8 mouse cellular contexts compared by ENCODE assay signal in the genomic region with DNA sequence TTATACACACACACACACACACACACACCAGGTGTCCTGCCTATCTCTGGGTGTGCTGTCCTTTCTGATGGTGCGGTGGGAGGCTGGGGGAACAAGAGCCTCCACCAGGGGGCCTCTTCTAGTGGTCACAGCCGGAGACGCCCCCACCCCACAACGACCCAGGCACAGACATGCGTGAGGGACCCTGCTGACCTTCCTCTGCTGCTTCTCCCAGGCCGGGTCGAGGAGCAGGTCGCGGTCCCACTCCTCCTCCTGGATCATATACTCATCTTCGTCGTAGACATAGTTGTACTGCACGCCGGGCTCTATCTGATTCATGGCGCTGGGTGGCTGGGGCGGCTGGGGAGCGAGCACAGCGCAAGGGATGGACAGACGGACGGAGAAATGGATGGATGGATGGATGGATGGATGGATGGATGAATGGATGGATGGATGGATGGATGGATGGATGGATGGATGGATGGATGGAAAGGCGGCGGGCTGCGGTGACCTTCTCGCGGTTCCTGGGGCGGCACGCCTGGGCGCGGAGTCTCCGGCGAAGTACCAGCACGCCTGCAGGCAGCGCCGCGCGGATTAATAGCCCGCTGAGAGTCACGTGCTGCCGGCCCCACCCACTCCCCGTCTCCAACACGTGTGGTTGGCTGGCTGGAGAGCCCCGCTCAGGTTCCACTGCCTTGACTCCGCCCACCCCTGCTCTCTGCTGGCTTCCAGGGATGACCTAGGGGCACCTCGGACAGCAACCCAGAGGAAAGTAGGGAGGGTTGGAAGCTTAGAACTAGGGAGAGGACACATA. TPM values are rescaled to one million over a fixed set of nuclear protein-coding genes. Genes with fewer than 3 reads are reported as not detected.
DNase-seq lines count a peak whose midpoint lies in the region; ATAC-seq and TF ChIP-seq lines count a peak whose summit lies in the region.

A gene (minus strand): TSS at position 578 of the 793 bp plus-strand sequence.

- no peaks in the 10 kb centered on the region; the same call in 1 of the 2 replicates for H3K79me2 ChIP-seq in heart, adult 2 months (replicated peaks; ENCODE audit: control insufficient read depth, insufficient read depth, low read length)

- no peak within 1 kb of the TSS for H3K27ac ChIP-seq in bone marrow macrophage, adult 2 months (ENCODE audit: insufficient read depth, low read depth, low read length)
- H3K27ac ChIP-seq in embryonic facial prominence, embryonic 13.5 days, result no peak within 1 kb of the TSS
- peak within 1 kb of the TSS; percentile 94 for H3K27ac ChIP-seq in heart, adult 2 months
- peak within 1 kb of the TSS; percentile 74; the same call in 1 of the 2 replicates for H3K27ac ChIP-seq in limb, embryonic 10.5 days
- H3K27ac ChIP-seq in midbrain, embryonic 11.5 days (ENCODE audit: low read depth, low read length), result no peak within 1 kb of the TSS

- WGBS in embryonic facial prominence, embryonic 13.5 days, result under 1% methylated on average over 43 of the region's 43 CpGs
- 1% methylated on average over 43 of the region's 43 CpGs for WGBS in heart, adult 2 months
- under 1% methylated on average over 43 of the region's 43 CpGs for whole genome bisulfite sequencing in limb, embryonic 10.5 days
- WGBS in midbrain, embryonic 11.5 days, result under 1% methylated on average over 41 of the region's 43 CpGs

- ATAC-seq in embryonic facial prominence, embryonic 13.5 days (ENCODE audit: insufficient number of reproducible peaks, insufficient read depth, low FRiP score, low TSS enrichment, low read depth), result peak; percentile 91
- ATAC-seq in midbrain, embryonic 11.5 days (ENCODE audit: low FRiP score), result peak; percentile 100

- no peaks in the 10 kb centered on the region for H3K4me1 ChIP-seq in bone marrow macrophage, adult 2 months (ENCODE audit: control insufficient read depth, insufficient read depth, low read length)
- peaks cover 5% of the 10 kb centered on the region for H3K4me1 ChIP-seq in embryonic facial prominence, embryonic 13.5 days
- H3K4me1 ChIP-seq in heart, adult 2 months (ENCODE audit: control insufficient read depth, insufficient read depth, low read length), result peaks cover 2% of the 10 kb centered on the region; the same call in 1 of the 2 replicates
- peaks cover 16% of the 10 kb centered on the region for H3K4me1 ChIP-seq in limb, embryonic 10.5 days
- H3K4me1 ChIP-seq in midbrain, embryonic 11.5 days (ENCODE audit: control insufficient read depth, insufficient read depth, low read length), result no peaks in the 10 kb centered on the region

- peaks cover 4% of the 10 kb centered on the region; the same call in 1 of the 2 replicates for H3K27me3 ChIP-seq in embryonic facial prominence, embryonic 13.5 days
- H3K27me3 ChIP-seq in heart, adult 2 months (ENCODE audit: control insufficient read depth, insufficient read depth, low read length), result peaks cover 3% of the 10 kb centered on the region; the same call in 1 of the 2 replicates
- H3K27me3 ChIP-seq in limb, embryonic 10.5 days (ENCODE audit: low read depth, poor library complexity, severe bottlenecking), result 0 out of 2 replicates have a peak, but pooled peaks cover 4% of the 10 kb centered on the region
- no peaks in the 10 kb centered on the region for H3K27me3 ChIP-seq in midbrain, embryonic 11.5 days (ENCODE audit: control insufficient read depth, insufficient read depth, low read length)

- H3K9me3 ChIP-seq in embryonic facial prominence, embryonic 13.5 days, result no peaks in the 10 kb centered on the region
- no peaks in the 10 kb centered on the region for H3K9me3 ChIP-seq in limb, embryonic 10.5 days (replicated peaks)
- H3K9me3 ChIP-seq in midbrain, embryonic 11.5 days (ENCODE audit: control insufficient read depth, low read length), result no peaks in the 10 kb centered on the region

- peak; percentile 81 to 88 for DNase-seq in heart, adult 2 months
- peak; percentile 52 for DNase-seq in kidney, adult 11 months
- DNase-seq in limb, embryonic 10.5 days (ENCODE audit: low spot score), result peak; percentile 92
- peak; percentile 95 for DNase-seq in midbrain, embryonic 11.5 days (ENCODE audit: low spot score, missing footprints)
- peak; percentile 83 for DNase-seq in skeletal muscle tissue, adult 2 months (ENCODE audit: low read depth, low spot score)
- DNase-seq in yolk sac, embryonic 10.5 days (ENCODE audit: low spot score), result peak; percentile 82

- peak within 1 kb of the TSS; percentile 14 for H3K4me3 ChIP-seq in bone marrow macrophage, adult 2 months (ENCODE audit: insufficient read depth, low read length)
- peak within 1 kb of the TSS; percentile 43 for H3K4me3 ChIP-seq in embryonic facial prominence, embryonic 13.5 days
- H3K4me3 ChIP-seq in heart, adult 2 months, result peak within 1 kb of the TSS; percentile 55
- H3K4me3 ChIP-seq in limb, embryonic 10.5 days, result peak within 1 kb of the TSS; percentile 49
- peak within 1 kb of the TSS; percentile 26 for H3K4me3 ChIP-seq in midbrain, embryonic 11.5 days (ENCODE audit: low read depth, low read length)

- H3K4me2 ChIP-seq in embryonic facial prominence, embryonic 13.5 days, result peak within 1 kb of the TSS; percentile 76
- H3K4me2 ChIP-seq in midbrain, embryonic 11.5 days, result peak within 1 kb of the TSS; percentile 55

- H3K9ac ChIP-seq in embryonic facial prominence, embryonic 13.5 days, result peak within 1 kb of the TSS; percentile 69
- H3K9ac ChIP-seq in heart, adult 2 months (ENCODE audit: low read depth, low read length), result peak within 1 kb of the TSS; percentile 96
- peak within 1 kb of the TSS; percentile 59 for H3K9ac ChIP-seq in midbrain, embryonic 11.5 days (ENCODE audit: low read length)

- no peak for TF ChIP-seq POLR2A in bone marrow macrophage, adult 2 months (IDR thresholded peaks at IDR 0.05; ENCODE audit: borderline replicate concordance, low read depth, low read length)
- TF ChIP-seq POLR2A in heart, adult 2 months (IDR thresholded peaks at IDR 0.05; ENCODE audit: insufficient read depth, low read depth, low read length), result peak; percentile 92

- intact Hi-C loops in heart, adult 2 months (cut with DNase I), result no loop called here

- 0 out of 2 replicates have a peak, but pooled peaks have one; percentile 9 for TF ChIP-seq EP300 in heart, adult 2 months (IDR thresholded peaks at IDR 0.05; ENCODE audit: insufficient read depth, low read depth, low read length)

- no peak for TF ChIP-seq CTCF in bone marrow macrophage, adult 2 months (IDR thresholded peaks at IDR 0.05; ENCODE audit: low read depth, low read length)
- TF ChIP-seq CTCF in heart, adult 2 months (IDR thresholded peaks at IDR 0.05), result peak; percentile 51

- no peaks in the 10 kb centered on the region for H3K36me3 ChIP-seq in embryonic facial prominence, embryonic 13.5 days
- H3K36me3 ChIP-seq in heart, adult 2 months (ENCODE audit: control insufficient read depth, insufficient read depth, low read length), result peaks cover 8% of the 10 kb centered on the region
- no peaks in the 10 kb centered on the region for H3K36me3 ChIP-seq in limb, embryonic 10.5 days
- H3K36me3 ChIP-seq in midbrain, embryonic 11.5 days (ENCODE audit: control insufficient read depth, insufficient read depth, low read length), result no peaks in the 10 kb centered on the region

RNA-seq across cellular contexts. Expression of the gene that starts here (rescaled TPM):
- not detected in 2 replicates for polyA plus RNA-seq in bone marrow macrophage, adult 2 months (2012; ENCODE audit: insufficient read depth, insufficient read length, missing spikeins)
- 13.2 and 17.0 TPM in 2 replicates for polyA plus RNA-seq in embryonic facial prominence, embryonic 13.5 days (2015; fragmentation: Nextera tagmentation; extraction: Ambion mirVana)
- 1,000 to 10,000 TPM; 1,397 to 1,781 TPM for total RNA-seq in heart, adult 2 months (2021)
- 1,690 and 1,900 TPM in 2 replicates for polyA plus RNA-seq in heart, adult 2 months (2012; rRNA removed)
- 1.3 and 2.6 TPM in 2 replicates for polyA plus RNA-seq in limb, embryonic 10.5 days (2016; fragmentation: Nextera tagmentation; extraction: Ambion mirVana)
- polyA plus RNA-seq in midbrain, embryonic 11.5 days (2014; fragmentation: Nextera tagmentation; extraction: Ambion mirVana), result 0.19 and 0.61 TPM in 2 replicates

Comparison
In these comparisons a context has a peak if more than half of its experiments do, and no peak if none do; other contexts are left out.
1. RNA of the gene that starts here (polyA plus RNA-seq): 1,690 to 1,900 TPM in heart, adult 2 months; 13.2 to 17.0 TPM in embryonic facial prominence, embryonic 13.5 days, 1.3 to 2.6 TPM in limb, embryonic 10.5 days, 0.19 to 0.61 TPM in midbrain, embryonic 11.5 days and not detected in bone marrow macrophage, adult 2 months; every median in the first group is over 10 times any median in the second.
2. Peak in DNase-seq, ATAC-seq, H3K4me3 ChIP-seq, H3K9ac ChIP-seq and H3K4me2 ChIP-seq in midbrain, embryonic 11.5 days; RNA of the gene not detected or under 1 TPM.
3. H3K27ac ChIP-seq: peak in heart, adult 2 months (single experiment) and limb, embryonic 10.5 days (single experiment); none in bone marrow macrophage, adult 2 months (single experiment), embryonic facial prominence, embryonic 13.5 days (single experiment) and midbrain, embryonic 11.5 days (single experiment).
4. Peak in every context shown above with its lines, with median percentiles within 50 percentile points of each other: H3K4me3 ChIP-seq, H3K9ac ChIP-seq and DNase-seq.